Mouse (Mus musculus): ENCODE measurements around the gene Tescl. TPM values are rescaled to one million over a fixed set of nuclear protein-coding genes. Genes with fewer than 3 reads are reported as not detected.

Tescl gene
- polyA plus RNA-seq (2014; fragmentation: Nextera tagmentation; extraction: Ambion mirVana): not detected in 2 replicates

DNA sequence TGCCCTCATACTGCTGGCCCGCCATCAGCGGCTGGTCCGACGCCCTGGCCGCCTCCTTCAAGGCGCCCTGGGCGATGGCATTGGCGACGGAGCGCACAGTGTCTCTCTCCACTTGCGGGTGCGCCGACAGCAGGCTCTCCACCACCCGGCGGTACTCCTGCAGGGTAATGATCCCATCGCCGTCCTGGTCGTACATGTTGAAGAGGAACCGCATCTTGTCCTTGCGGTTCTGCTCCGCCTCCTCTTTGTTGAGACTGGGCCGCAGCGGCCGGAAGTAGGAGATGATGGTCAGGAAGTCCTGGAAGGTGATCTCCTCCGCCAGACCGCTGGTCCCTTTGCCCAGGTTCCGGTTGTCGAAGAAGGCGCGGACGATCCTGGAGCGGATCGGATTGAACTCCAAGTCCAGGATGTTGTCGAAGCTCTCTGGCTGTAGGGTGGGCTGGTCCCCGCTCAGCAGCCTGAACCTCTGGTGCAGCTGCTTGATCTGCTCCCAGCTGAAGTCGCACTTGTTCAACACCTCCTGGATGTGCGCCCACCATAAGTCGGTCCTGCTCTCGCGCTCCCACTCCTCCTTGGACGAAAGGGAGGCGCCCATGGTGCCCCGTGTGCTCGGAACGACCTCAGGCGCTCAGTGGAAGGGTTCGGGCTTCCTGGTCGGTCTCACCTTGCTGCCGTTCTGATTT lies at the start of gene Tescl:
Gene Tescl (minus strand): TSS at position 633 of the 683 bp plus-strand sequence.
- DNase-seq (ENCODE audit: low spot score): no peak
- 40% methylated on average over 49 of the region's 49 CpGs for WGBS
- no peak within 1 kb of the TSS for H3K4me3 ChIP-seq (ENCODE audit: low read depth, low read length)

DNA sequence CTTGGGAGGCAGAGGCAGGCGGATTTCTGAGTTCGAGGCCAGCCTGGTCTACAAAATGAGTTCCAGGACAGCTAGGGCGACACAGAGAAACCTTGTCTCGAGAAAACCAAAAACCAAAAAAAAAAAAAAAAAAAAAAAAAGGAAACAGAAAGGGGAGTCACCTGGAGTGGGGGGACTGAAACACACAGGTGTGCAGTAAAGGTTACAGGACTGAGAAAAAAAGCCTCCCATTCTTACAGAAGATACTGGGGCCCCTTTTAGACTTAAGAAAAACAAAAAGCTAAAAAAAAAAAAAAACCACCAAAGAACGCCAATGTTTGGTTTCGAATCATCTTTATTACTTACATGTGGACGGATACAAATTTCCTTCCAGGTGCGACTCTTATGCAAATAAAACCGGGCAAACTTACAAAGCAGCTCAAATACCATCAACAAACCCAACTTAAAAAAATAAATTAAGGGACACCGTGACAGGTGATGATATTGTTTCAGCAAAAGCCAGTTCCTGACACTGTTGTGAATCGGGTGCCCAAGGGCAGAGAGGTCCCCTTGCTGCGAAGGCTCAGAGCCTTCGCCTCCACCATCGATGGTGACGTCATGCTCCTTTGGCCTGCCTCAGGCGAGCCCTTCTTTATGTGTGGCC lies 49.1 kb upstream of the Tescl start:
- no peak overlapping the region for H3K4me2 ChIP-seq (ENCODE audit: low read depth, severe bottlenecking)
- no peaks in the 10 kb centered on the region for H3K36me3 ChIP-seq (ENCODE audit: control insufficient read depth, insufficient read depth, low read length)
- H3K4me3 ChIP-seq (ENCODE audit: low read depth, low read length): no peak overlapping the region
- peaks cover 20% of the 10 kb centered on the region for H3K4me1 ChIP-seq (ENCODE audit: control insufficient read depth, insufficient read depth, low read length)
- ATAC-seq (ENCODE audit: insufficient number of reproducible peaks, low FRiP score, low TSS enrichment, low read depth): no peak
- H3K27me3 ChIP-seq (ENCODE audit: control insufficient read depth, insufficient read depth, low read length): no peaks in the 10 kb centered on the region
- WGBS: 83% methylated on average over 16 of the region's 16 CpGs
- DNase-seq (ENCODE audit: low spot score): no peak
- no peak overlapping the region for H3K9ac ChIP-seq (ENCODE audit: low read length)
- no peaks in the 10 kb centered on the region for H3K9me3 ChIP-seq (ENCODE audit: control insufficient read depth, low read length)
- H3K27ac ChIP-seq (replicated peaks; ENCODE audit: low read depth, low read length): no peak overlapping the region

More for the DNA sequence above, at the start of gene Tescl:
- H3K27ac ChIP-seq (replicated peaks; ENCODE audit: low read depth, low read length): no peak within 1 kb of the TSS
- ATAC-seq (ENCODE audit: insufficient number of reproducible peaks, low FRiP score, low TSS enrichment, low read depth): no peak
- H3K4me1 ChIP-seq (ENCODE audit: control insufficient read depth, insufficient read depth, low read length): no peaks in the 10 kb centered on the region
- H3K9ac ChIP-seq (ENCODE audit: low read length): no peak within 1 kb of the TSS
- peak within 1 kb of the TSS; percentile 20; the same call in 1 of the 2 replicates for H3K4me2 ChIP-seq (ENCODE audit: low read depth, severe bottlenecking)
- H3K36me3 ChIP-seq (ENCODE audit: control insufficient read depth, insufficient read depth, low read length): no peaks in the 10 kb centered on the region
- H3K27me3 ChIP-seq (ENCODE audit: control insufficient read depth, insufficient read depth, low read length): peaks cover 11% of the 10 kb centered on the region
- no peaks in the 10 kb centered on the region; the same call in 1 of the 2 replicates for H3K9me3 ChIP-seq (ENCODE audit: control insufficient read depth, low read length)

GRCm38 (mm10) chr7:24380370-24380769 lies 46.6 kb upstream of the Tescl start:
- no peak overlapping the region for H3K4me3 ChIP-seq (ENCODE audit: low read depth, low read length)
- ATAC-seq (ENCODE audit: insufficient number of reproducible peaks, low FRiP score, low TSS enrichment, low read depth): no peak
- H3K4me2 ChIP-seq (ENCODE audit: low read depth, severe bottlenecking): no peak overlapping the region; the same call in 1 of the 2 replicates
- 67% methylated on average over 2 of the region's 2 CpGs for WGBS
- peak overlapping the region; percentile 34 for H3K9ac ChIP-seq (ENCODE audit: low read length)
- no peaks in the 10 kb centered on the region for H3K36me3 ChIP-seq (ENCODE audit: control insufficient read depth, insufficient read depth, low read length)
- peaks cover 28% of the 10 kb centered on the region for H3K4me1 ChIP-seq (ENCODE audit: control insufficient read depth, insufficient read depth, low read length)
- no peaks in the 10 kb centered on the region for H3K9me3 ChIP-seq (ENCODE audit: control insufficient read depth, low read length)
- H3K27ac ChIP-seq (replicated peaks; ENCODE audit: low read depth, low read length): peak overlapping the region; percentile 42; the same call in 1 of the 2 replicates
- no peak for DNase-seq (ENCODE audit: low spot score)
- H3K27me3 ChIP-seq (ENCODE audit: control insufficient read depth, insufficient read depth, low read length): no peaks in the 10 kb centered on the region

GRCm38 (mm10) chr7:24379934-24380333 lies 46.2 kb upstream of the Tescl start:
- DNase-seq (ENCODE audit: low spot score): peak; percentile 70
- no peaks in the 10 kb centered on the region for H3K27me3 ChIP-seq (ENCODE audit: control insufficient read depth, insufficient read depth, low read length)
- H3K4me3 ChIP-seq (ENCODE audit: low read depth, low read length): no peak overlapping the region
- H3K9me3 ChIP-seq (ENCODE audit: control insufficient read depth, low read length): no peaks in the 10 kb centered on the region
- H3K4me2 ChIP-seq (ENCODE audit: low read depth, severe bottlenecking): no peak overlapping the region; the same call in 1 of the 2 replicates
- WGBS: 7% methylated on average over 7 of the region's 7 CpGs
- H3K36me3 ChIP-seq (ENCODE audit: control insufficient read depth, insufficient read depth, low read length): no peaks in the 10 kb centered on the region
- peak overlapping the region; percentile 34 for H3K9ac ChIP-seq (ENCODE audit: low read length)
- peak overlapping the region; percentile 42; the same call in 1 of the 2 replicates for H3K27ac ChIP-seq (replicated peaks; ENCODE audit: low read depth, low read length)
- H3K4me1 ChIP-seq (ENCODE audit: control insufficient read depth, insufficient read depth, low read length): peaks cover 28% of the 10 kb centered on the region
- no peak for ATAC-seq (ENCODE audit: insufficient number of reproducible peaks, low FRiP score, low TSS enrichment, low read depth)

DNA sequence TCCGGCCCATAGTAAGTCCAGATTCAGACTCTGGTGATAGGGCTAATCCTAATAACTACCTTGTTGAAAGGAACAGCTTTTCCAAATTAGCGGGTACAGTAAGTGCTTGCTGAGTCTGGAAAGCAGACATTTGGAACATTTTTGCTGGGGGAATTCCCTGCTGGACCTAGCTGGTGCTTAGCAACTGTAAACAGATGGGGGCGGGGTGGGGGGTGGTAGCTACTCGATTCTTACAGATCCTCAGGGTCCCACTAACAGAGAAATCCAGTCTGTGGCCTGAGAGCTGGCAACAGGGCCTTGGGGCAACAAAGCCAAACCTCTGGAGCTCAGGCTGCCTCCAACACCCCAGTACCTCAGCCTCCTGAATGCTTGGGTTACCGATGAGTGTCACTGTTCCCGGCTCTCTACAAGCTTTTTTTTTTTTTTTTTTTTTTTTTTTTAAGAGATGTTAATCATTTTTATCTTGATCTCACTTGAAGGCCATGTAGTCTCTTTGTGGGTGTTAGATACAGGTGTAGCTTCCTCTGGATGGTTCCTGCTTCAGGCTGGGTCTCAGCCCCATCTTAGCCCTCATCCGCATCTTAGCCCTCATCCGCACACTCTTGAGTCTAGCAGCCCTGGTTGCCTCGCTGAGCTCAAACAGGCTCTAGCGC lies 44.4 kb upstream of the Tescl start:
- no peak overlapping the region for H3K4me3 ChIP-seq (ENCODE audit: low read depth, low read length)
- no peak for ATAC-seq (ENCODE audit: insufficient number of reproducible peaks, low FRiP score, low TSS enrichment, low read depth)
- H3K4me1 ChIP-seq (ENCODE audit: control insufficient read depth, insufficient read depth, low read length): peaks cover 26% of the 10 kb centered on the region
- no peak overlapping the region; the same call in 1 of the 2 replicates for H3K27ac ChIP-seq (replicated peaks; ENCODE audit: low read depth, low read length)
- H3K27me3 ChIP-seq (ENCODE audit: control insufficient read depth, insufficient read depth, low read length): no peaks in the 10 kb centered on the region
- H3K9ac ChIP-seq (ENCODE audit: low read length): no peak overlapping the region
- no peak overlapping the region for H3K4me2 ChIP-seq (ENCODE audit: low read depth, severe bottlenecking)
- DNase-seq (ENCODE audit: low spot score): peak; percentile 43
- H3K9me3 ChIP-seq (ENCODE audit: control insufficient read depth, low read length): no peaks in the 10 kb centered on the region
- WGBS: 56% methylated on average over 10 of the region's 10 CpGs
- H3K36me3 ChIP-seq (ENCODE audit: control insufficient read depth, insufficient read depth, low read length): no peaks in the 10 kb centered on the region

DNA sequence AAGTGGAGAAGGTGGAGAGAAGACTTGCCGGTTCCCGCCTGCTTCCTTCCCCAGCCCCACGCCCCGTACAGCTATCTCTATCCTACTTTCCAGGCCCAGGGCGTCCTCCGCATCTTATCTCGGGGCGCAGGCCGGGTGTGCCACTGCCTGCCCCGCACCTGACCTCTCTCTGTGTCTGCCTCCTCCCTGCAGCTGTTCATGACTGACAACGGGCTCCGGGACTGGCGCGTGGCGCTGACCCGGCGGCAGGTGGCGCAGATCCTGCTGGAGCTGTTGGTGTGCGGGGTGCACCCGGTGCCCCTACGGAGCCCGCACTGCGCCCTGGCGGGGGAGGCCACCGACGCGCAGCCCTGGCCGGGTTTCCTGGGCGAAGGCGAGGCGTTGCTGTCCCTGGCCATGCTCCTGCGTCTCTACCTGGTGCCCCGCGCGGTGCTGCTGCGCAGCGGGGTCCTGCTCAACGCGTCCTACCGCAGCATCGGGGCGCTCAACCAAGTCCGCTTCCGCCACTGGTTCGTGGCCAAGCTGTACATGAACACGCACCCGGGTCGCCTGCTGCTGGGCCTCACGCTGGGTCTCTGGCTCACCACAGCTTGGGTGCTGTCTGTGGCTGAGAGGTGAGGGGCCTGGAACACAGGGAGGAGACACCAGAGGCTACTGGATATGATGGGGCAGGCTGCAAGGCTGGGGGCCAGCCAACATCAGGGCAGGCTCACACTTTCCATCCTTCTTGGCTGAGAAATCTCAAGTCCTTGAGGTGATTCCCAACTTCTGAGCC lies 43.5 kb upstream of the Tescl start:
- ATAC-seq (ENCODE audit: insufficient number of reproducible peaks, low FRiP score, low TSS enrichment, low read depth) (no peak; the same call in 1 of the 2 replicates), DNase-seq (ENCODE audit: low spot score) (peak; percentile 72)
- no peaks in the 10 kb centered on the region for H3K36me3 ChIP-seq (ENCODE audit: control insufficient read depth, insufficient read depth, low read length)
- no peaks in the 10 kb centered on the region for H3K27me3 ChIP-seq (ENCODE audit: control insufficient read depth, insufficient read depth, low read length)
- peak overlapping the region; percentile 10; the same call in 1 of the 2 replicates for H3K4me3 ChIP-seq (ENCODE audit: low read depth, low read length)
- peak overlapping the region; percentile 58 for H3K4me2 ChIP-seq (ENCODE audit: low read depth, severe bottlenecking)
- H3K4me1 ChIP-seq (ENCODE audit: control insufficient read depth, insufficient read depth, low read length): peaks cover 26% of the 10 kb centered on the region
- 8% methylated on average over 47 of the region's 49 CpGs for WGBS
- H3K27ac ChIP-seq (replicated peaks; ENCODE audit: low read depth, low read length): peak overlapping the region; percentile 52; the same call in 1 of the 2 replicates
- H3K9ac ChIP-seq (ENCODE audit: low read length): peak overlapping the region; percentile 47; the same call in 1 of the 2 replicates
- H3K9me3 ChIP-seq (ENCODE audit: control insufficient read depth, low read length): no peaks in the 10 kb centered on the region

DNA sequence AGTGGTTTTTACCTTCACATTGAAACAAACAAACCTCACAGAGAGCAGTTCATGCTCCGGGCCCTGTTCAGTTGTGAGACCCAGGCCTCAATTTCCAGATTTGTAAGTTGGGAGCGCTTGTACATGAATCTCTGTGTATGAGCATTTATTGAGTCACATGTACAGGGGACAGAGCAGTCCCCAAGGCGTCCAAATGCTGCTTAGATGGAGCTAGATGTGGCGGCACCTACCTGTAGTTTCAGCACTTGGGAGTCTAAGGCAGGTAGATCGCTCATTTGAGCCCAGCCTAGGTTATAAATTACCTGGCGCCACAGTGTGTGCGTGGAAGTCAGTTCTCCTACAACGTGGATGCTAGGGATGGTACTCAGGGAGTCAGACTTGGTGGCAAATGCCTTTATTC lies 42.7 kb upstream of the Tescl start:
- ATAC-seq (ENCODE audit: insufficient number of reproducible peaks, low FRiP score, low TSS enrichment, low read depth): no peak
- no peak for DNase-seq (ENCODE audit: low spot score)
- Histone ChIP-seq H3K4me2 (ENCODE audit: low read depth, severe bottlenecking) (no peak overlapping the region), H3K4me1 (ENCODE audit: control insufficient read depth, insufficient read depth, low read length) (peaks cover 26% of the 10 kb centered on the region), H3K27ac (replicated peaks; ENCODE audit: low read depth, low read length) (no peak overlapping the region; the same call in 1 of the 2 replicates), H3K9me3 (ENCODE audit: control insufficient read depth, low read length) (no peaks in the 10 kb centered on the region), H3K27me3 (ENCODE audit: control insufficient read depth, insufficient read depth, low read length) (no peaks in the 10 kb centered on the region), H3K36me3 (ENCODE audit: control insufficient read depth, insufficient read depth, low read length) (no peaks in the 10 kb centered on the region), H3K9ac (ENCODE audit: low read length) (no peak overlapping the region), H3K4me3 (ENCODE audit: low read depth, low read length) (no peak overlapping the region)
- WGBS: 88% methylated on average over 8 of the region's 8 CpGs

Data from limb, embryonic 11.5 days (tissue).